Mouse (Mus musculus) heart, adult 9 months (tissue): ENCODE measurements at regions not wholly inside any gene's neighbourhood (a gene's known extent, or its start where the extent isn't known, plus 50 kb on each side); places are given as distances from the start of the nearest gene placed in this dataset.

Experiments
- DNase-seq, 2 experiments: peaks; one replicate each; pipeline ENCODE4 v3.0.0; 2022; ENCODE audit warnings: low spot score in 2 of 2

DNA sequence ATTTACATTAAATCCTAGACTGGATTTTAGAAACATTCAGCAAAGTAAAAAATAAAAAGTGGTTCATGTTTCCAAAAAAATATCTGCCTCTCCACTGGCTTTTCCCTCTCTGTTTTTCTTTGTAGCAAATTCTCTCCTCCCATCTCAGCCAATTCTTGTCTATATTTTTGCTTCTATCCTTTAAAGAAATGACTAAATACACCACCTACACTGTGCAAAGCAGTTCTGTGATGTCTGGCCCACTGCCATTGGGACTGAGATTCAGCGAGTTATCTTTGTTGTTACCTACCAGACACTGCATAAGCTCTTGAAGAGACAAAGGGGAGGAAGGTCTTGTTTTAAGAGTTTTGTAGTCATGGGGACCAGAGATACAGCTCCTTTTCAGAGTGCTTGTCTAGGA lies 835.8 kb upstream of the Klhl29 start:
- DNase-seq: no peak

DNA sequence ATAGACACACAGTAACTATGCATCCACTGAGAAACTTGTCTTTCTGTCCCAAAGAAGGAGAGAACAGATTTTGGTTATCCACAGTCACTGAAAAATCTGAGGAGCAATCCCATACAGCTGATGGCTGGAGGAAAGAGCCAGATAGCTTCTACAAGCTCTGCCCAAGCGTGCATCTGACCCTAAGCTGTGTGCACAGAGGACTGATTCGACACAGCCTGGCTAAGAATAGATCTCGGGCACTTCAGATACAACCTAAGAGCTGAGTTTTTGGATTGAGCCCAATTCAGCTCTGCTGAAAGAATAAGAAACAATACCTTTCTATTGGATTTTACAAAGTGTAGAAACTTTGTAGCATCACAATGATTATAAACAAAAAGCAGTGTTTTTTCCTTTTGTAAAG lies 813.8 kb upstream of the Klhl29 start:
- DNase-seq: peak; percentile 20 to 32

DNA sequence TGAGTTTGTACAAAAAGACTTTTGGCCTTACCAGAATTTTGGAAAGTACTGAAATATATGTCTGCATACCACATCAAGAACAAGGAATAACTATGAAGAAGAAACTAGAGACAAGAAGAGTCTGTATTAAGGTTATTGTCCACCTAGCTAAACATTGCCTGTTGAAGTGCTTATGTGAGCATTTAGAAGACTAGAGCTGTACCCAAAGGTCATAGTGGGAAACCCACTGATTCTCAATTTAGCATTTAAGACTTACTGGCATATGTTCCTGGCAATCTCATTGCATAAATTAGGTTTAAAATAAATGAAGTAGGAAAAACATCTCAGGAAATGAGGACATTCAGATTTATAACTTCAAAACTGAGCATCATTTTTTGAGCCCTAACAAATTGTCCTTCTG lies 793.3 kb upstream of the Klhl29 start:
- no peak for DNase-seq

DNA sequence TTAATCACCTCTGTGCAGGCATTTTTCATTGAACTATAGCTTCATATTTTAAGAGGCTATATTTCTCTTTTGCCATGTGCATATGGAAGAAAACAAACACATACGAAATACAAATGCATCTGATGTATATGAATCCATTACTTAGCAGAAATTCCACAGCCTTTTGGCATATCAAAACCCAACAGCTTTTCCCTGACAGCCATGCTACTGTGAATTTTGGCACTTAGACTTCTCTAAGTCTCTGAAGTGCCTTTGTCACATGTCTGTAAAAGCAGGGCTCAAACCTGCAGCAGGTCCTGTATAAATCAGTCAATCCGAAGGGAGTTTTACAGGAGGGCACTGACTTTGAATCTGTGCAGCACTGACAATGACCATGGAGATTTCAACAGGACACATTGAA lies 778.8 kb upstream of the Klhl29 start:
- no peak for DNase-seq

DNA sequence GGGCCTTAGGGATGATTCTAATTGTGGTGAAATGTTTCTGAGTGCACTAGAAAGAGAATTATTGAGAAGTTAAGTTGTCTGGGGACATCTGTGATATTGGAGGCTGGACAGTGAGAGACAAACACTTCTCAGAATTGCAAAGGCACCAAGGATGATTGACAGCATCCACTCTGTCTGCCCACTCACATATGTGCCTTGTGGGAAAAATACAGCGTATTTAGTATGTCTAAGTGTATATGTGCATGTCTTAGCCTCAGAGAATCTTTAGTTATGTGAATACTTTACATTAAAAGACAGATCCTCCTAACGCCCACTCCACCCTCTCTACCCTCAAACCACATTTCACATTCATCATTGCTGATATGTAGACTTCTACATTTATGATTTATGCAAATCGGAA lies 776.0 kb upstream of the Klhl29 start:
- no peak for DNase-seq

DNA sequence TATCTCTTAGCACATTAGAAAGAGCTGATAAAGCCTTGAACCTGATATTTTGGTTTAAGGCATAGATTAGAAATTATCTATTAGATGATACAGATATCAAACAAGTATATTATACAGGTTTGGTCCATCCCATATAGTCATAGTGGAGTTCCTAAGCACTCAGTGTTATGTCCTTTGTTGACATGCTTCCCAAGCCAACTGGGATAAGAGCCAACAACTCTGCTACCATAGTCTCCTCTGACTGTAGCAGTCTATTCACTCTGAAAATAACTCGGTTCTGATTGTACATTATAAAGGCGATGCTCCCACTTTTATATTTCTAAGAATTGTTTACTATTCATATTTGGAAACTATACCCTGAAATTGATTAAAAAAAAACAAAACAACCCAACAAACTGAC lies 757.0 kb upstream of the Klhl29 start:
- peak; percentile 11 to 27 for DNase-seq

DNA sequence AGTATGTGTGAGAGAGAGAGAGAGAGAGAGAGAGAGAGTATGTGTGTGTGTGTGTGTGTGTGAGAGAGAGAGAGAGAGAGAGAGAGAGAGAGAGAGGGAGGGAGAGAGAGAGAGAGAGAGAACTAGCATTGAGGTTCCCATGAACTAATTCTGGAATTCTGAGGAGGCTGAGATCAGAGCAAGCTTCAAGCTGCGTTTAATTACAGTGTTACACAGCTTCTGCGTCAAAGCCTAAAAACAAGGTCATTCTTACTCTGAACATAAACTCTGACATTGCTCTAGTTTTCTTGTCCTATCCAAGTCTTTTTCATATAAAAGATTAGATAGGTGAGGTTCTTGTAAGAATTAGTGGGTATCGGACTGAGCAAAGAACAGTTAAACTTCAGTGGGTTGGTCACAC lies 744.1 kb upstream of the Klhl29 start:
- no peak for DNase-seq

DNA sequence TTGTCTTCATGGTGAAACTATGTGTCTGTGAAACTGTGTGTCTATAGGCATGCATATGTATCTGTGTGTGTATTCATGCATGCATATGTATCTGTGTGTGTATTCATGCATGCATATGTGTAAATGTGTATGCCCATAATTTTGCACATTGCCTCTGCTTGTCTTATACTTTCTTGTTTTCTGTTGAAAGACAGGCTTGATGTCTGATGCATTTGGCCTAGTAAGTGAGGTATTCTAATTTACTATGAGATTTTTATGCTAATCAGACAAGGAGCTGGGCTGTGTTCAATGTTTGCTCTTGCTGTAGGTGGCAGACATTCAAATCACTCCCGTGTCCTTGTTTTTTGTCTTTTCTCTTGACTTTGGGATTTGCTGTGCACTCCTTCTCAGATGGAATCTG lies 739.8 kb upstream of the Klhl29 start:
- DNase-seq: no peak

DNA sequence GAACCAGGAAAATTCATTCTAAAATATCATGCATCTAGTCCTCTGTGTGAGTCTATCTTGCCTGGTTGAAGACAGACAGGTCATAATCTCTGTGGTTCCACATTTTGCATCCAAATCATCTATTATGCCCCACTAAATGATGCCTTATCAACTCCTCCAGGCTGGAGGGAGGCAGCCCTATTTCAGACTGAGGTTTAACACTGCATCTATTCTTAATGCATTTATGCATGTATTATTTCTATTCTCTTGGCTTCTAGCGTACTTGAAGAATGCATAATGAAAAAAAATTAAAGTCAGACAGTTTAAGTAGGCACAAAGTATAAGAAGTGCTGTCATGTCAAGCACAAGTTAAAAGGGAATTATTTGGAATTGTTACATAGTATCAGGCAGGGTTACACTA lies 721.8 kb upstream of the Klhl29 start:
- DNase-seq: no peak

DNA sequence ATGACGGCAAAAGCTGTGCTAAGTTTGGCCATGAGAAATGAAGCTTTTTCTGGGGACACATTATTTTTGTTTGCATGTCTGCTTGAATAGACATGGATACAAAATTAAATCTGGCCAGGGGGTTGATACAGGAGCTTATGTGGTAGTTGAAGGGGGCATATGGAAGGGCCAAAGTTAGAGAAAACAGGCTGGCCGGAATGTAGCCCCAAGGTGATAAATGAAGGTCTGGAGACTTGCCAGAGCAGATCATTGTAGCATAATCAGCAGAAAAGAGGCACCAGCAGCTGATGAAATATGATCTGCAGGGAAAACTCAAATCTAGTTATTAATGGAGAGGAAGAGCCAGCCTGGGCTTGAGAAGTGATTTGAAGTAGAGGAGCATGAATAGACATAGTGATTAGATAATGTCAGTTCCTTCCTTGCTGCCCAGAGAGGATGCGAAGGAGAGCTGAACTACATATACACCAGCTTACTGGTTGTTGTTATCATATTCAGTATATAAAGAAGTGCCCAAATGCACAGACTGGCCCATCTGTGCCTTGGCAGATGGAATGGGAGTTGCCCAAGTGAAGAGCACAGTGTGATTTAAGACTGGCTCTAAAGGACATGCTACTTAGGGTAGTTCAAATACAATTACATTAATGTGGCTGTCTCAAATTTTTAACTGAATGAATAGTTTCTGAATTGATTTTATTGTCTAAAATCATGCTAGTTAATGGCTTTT lies 712.3 kb upstream of the Klhl29 start:
- peak; percentile 2 to 4 for DNase-seq

DNA sequence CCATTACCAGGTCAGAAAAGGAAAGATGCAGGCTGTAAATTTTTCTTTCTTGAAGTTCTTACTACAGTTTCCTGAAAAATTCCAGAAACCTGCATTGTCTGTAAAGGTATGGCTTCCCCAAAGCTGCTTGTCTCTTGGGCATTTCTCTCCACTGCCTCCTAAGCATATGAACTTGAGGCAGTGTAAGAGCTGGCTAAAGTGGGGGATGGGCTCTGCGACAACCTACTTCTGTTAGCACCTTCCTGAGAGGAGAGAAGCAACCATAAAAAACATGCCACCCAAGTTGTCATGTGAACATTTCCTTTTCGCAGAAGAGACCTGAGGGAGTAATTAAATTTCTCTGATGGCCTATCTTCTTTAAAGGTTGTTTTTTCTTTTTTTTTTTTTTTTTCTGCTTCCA lies 711.6 kb upstream of the Klhl29 start:
- DNase-seq: no peak

DNA sequence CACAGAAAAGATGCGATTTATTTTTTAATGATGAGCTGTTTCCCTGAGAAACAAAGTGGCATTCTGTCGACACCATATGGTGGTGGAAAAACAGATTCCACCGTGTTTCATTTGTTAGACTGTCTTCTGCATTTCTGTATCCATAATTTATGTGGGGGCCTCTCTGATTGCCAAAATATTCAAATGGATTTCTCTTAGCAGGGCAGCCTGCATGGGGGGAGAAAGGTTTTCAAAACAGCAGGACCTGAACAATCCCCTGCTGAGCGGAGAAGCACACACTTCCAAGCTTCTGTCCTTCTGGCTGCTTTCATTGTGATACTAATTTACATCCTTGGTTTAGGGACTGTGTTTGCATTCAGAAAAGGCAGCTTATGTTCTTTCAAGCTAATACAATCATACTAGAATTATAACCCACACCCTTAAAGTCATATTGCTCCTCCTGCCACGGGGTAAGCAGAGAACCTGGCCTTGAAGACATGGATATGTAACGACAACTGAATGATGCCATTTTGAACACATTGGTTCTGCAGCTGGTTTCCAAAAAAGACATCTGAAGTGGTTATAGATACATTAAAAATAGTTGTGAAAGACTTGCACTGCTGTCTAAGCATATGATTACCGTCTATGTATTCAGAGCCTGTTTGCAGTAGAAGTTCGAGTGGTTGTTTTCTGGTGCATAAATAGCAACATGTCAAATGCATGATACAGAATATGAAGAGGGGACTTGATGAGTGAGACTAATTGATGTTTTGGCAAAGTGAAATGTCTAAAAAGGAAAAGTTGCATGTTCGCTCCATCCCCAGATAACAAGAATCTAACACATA lies 671.6 kb upstream of the Klhl29 start:
- DNase-seq: no peak

DNA sequence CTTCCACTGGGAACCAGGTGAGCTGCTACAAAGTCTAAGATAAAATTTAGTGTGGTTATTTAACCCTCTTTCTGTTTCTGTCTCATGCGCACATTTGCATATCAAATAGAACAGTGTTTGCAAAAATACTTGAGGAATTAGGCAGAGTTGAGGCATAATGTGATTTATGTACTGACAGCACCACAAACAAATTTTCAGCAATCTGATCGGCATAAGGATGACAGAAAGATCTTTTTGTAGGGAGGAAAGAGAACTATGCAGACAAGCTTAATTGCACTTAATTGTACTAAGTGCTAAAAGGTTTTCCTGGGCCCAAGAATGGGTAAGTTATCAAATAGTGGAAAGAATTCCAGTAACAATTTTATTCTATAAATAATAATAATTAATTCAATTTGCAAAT lies 670.6 kb upstream of the Klhl29 start:
- DNase-seq: no peak

DNA sequence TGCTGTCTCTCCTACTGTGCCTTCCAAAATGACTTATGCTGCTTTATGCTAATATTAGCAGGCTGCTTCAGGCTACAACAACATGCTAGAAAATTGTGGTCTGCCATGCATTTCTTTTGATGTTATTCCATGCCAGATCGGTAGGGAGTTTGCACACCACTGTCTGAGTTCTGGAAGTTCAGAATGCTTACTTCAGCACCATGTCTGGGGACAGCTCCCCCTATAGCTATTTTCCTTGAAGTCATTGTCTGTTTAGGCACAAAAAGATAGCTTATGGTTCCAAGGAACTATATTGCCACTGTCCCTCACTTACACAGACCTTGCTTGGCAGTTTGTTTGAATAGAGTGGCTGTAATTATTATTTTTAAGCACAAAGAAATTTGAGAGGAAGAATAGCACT lies 666.8 kb upstream of the Klhl29 start:
- DNase-seq: no peak

DNA sequence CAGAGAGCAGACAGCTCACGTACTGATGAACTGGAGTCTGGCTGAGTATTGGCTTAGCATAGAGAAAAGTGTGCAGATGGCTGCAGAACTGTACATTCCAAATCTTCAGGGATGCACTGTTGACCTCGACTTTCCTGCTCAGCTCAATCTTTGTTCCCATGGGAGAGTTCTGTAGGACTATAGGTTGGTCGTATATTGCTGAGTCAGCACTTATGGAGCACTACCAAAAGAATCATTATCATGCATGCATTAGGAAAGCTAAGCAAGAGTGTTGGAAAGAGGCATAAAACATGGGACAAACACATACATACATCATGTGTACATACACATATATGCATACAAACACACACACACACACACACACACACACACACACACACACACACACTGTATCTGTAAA lies 648.6 kb upstream of the Klhl29 start:
- DNase-seq: no peak

DNA sequence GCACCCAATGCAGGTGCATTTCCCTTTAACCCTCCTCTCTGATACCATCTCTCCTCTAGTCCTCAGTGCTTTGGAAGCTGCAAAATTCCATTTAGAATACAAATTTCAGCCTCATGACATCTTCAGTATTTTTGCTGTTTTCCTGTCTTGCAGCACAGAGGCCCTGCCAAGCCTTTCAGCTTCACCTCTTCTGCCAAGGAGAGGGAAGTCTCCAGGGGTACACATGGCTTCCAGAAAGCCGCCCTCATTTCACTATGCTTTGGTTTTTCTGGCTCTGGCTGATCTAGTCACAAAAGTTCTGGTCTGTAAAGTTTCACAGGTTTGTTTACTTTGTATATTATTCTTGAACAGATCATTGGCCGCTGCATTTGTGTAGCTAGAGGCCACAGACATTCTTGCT lies 647.0 kb upstream of the Klhl29 start:
- peak in 1 of 2 experiments; percentile 0 for DNase-seq

DNA sequence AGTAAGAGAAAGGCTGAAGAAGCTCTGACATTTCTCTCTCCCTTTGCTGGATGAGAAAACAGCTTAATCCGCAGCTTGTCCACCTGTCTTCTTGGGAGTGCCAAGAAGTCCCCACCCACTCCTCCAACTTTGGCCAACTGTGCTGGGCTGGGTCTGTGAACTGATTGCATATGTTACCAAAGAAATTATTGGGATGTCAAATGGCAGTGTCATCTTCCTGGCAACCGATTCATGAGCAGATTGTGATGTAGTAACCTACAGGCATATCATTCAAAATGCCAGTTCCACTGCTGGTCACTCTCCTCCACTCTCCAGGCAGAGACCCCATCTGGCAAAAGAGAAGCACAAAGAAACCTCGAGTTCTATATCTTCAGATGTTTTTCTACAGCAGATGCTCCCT lies 625.5 kb upstream of the Klhl29 start:
- DNase-seq: no peak

DNA sequence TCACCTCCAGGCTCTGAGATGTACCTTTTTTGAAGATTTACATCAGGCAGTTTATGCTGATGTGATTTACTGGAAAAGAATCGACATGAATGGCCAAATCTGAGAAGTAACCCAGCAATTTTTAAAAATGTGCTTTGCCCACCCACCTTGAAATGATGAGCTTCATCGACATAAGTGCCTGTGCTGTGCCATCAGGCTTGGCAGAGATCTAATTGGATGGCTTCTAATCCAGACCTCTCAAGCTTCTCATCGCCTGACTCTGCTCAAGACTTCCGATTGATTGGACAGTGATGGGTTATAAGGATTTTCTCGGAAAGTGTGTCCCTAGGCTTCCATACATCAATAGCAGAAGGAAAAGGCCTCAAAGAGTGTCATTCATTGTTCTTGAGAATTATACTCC lies 621.9 kb upstream of the Klhl29 start:
- DNase-seq: no peak

DNA sequence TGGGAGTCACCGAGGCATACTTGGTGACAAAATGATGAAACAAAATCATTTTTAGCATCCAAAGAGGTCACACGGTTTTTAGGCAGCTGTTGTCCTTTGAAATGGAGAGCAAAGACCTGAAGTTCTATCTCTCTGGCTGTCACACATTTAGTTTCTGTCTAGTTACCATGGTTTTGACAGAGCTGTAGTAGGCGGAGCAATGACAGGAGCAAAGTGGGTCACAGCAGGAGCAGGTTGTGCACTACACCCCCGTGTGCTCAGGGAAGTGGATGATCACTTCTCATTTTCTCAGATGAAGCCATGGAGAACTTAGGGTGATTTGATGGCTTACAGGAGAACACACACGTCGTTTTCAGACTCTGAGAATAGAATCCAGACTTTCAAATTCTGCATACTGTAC lies 621.2 kb upstream of the Klhl29 start:
- no peak for DNase-seq

DNA sequence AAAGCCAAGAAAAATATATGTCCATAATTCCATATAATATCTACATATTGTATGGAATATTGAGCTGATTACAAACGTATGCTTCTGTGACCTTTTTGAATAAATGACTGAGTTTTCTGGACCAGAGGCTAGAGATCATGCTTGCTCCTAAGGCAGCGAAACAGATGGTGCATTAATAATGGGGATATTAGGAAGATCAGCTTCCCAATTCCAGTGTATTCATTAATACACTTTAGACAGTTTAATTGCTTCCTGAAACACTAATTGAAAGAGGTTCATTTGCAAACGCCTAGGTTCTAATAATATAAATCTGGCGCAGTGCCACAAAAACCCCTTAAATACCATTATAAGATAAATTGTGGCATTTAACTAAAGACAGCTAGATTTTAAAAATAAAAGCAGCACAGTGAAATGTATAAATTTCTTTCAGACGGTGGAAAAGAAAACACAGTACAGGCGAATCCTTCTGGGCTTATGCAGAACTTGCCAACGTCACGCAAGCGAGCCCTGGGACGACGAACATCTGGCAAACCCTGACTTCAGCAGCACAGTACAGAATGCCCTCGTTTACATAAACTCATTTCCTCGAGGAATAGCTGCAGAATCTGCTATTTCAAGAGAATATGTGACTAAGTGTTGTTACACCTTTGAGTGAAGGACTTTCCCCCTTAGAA lies 608.6 kb upstream of the Klhl29 start:
- no peak for DNase-seq

DNA sequence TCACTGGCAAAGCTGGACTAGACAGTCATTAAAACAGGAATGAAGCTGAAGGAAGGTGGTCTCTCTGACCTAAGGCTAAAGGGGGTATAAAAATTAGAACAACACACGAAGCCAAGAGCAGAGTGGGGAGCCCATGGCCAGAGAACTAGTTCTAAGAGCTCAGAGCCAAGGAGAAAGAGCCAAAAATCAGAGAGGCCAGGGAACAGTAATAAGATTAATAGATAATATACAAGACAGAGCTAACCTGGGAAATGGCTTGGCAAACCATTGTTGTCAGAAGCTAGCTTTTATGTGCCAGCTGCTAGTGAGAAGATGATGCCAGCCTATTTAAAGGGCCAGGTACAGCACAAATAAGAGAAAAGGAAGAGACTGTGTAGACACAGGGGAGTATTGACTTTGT lies 606.6 kb upstream of the Klhl29 start:
- no peak for DNase-seq

DNA sequence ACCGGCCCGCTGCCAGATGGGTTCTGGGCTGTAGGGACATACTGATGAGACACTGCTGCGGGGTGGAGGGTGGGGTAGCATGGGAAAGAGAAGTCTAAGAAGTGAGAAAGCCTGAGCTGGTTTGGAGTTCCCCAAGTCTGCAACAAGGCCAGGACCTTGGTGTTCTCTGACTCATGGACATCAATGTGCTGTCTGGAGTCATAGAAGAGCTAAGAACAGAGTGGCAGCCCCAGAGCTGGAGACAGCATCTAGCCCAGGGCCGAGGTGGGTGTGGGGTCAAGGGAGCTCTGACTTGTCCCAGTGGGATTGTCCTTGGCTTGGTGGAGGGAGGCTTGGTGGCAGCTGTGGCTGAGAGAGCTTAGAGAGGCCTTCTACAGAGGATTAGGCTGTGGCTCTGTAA lies 600.4 kb upstream of the Klhl29 start:
- no peak for DNase-seq

DNA sequence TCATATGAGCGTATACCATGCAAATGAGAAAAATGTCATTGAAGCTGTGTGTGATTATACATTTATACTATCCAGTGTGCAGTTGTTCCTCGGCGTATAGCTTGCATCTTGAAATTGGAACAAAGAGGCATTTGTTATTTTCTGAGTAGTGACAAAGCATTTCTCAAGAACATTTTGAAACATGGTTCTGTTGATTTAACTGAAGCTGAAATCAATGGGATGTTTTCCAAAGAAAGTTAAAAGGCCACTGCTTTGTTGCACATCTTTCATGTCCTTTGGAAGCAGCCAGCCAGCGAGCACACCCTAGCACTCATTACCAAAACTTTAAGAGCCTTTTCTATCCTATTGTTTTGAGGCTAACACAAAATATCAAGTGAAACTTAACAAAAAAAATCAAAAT lies 594.1 kb upstream of the Klhl29 start:
- DNase-seq: no peak
